Mouse (Mus musculus) brain, embryonic 14.5 days (tissue): ENCODE measurements around the gene Spint1. TPM values are rescaled to one million over a fixed set of nuclear protein-coding genes. Genes with fewer than 3 reads are reported as not detected.

ENCODE experiments used
- DNase-seq: peaks from one replicate; pipeline ENCODE4 v3.0.0-alpha.2; 2011; ENCODE audit warnings: low read depth
- CTCF ChIP-seq: fragments of 200-500 bp; IDR thresholded peaks from 2 replicates; pipeline ENCODE4 v1.5.1; 2012; ENCODE audit warnings: inconsistent platforms, mild to moderate bottlenecking, moderate library complexity, borderline replicate concordance; ENCODE audit not compliant: insufficient read depth, insufficient read length; ENCODE audit errors: extremely low read depth
- POLR2A ChIP-seq: fragments of 200-500 bp; IDR thresholded peaks from 2 replicates; pipeline ENCODE4 v1.6.1; 2012; ENCODE audit warnings: mild to moderate bottlenecking, inconsistent platforms, borderline replicate concordance; ENCODE audit not compliant: poor library complexity, insufficient read depth, insufficient read length, severe bottlenecking; ENCODE audit errors: extremely low read depth
- polyA plus RNA-seq: library from polyadenylated mRNA; depleted of rRNA; stranded (reverse); fragments of >200 nt; gene quantifications from 2 replicates; pipeline ENCODE4 v1.2.3, GENCODE M21; 2012; rRNA removed

Spint1 gene
- 1.5 and 1.6 TPM in 2 replicates for polyA plus RNA-seq

DNA sequence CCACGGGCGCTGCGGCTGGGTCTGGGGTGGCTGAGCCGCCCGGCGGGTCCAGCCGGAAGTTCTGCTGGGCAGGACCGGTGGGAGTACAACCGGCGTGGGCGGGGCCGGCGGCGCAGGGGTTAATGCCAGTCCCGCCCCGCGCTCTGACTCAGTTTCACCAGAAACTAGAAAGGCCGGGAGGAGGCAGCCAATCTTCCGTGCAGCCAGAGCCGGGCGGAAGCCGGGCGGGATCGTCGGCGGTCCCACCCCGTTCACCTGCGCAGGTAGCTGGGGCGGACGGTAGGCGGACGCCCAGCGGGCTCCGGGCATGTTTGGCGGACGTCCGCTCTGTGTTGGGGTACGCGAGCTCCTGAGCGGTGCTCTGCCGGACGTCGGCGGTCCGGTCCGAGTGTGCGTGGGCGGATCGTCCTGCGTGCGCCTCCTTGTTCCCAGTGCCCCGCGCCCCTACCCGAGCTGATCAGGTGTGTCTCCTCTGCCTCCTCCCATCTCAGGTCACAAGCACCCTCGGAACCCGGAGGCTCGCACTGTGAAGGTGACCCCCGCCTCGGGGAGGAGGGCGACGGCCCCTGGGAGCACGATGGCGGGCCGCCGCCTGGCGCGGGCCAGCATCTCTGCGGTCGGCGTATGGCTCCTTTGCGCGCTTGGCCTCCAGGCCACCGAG, at the start of gene Spint1:
Gene Spint1, plus strand, starts transcription at position 153 of the 661 bp plus-strand sequence.
- DNase-seq, result no peak
- no peak for TF ChIP-seq CTCF
- no peak for TF ChIP-seq POLR2A

DNA sequence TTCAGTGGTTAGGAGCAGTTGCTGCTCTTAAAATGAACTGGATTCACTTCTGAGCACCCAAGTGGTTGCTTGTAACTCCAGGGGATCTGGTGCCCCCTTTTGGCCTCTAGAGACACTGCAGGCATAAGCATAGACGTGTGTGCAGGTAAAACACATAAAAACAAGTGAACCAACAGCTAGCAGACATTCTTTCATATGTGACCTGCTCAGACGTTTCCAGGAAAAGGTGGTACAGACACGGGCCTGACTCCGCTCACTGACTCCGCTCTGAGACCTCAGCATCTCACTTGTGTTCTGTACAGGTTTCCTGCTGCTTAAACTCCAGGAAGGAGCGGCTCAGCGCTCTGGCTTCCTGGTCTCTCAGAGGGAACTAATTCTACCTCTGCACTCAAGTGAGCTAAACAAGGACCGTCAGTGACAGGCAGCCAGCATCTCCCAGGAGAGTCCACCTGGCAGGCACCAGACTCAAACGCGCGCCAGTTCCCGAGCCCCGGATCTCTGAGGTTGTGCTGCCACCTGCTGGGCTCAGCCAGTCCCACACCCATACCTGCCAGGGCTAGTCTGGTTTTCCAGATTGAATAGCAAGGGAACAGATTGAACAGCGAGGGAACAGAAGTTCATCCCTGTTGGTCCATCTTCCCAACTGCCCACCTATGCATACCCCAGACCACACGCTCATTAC, 48.0 kb upstream of the Spint1 start:
- TF ChIP-seq CTCF (peak; percentile 96), POLR2A (no peak)
- DNase-seq, result peak; percentile 85

DNA sequence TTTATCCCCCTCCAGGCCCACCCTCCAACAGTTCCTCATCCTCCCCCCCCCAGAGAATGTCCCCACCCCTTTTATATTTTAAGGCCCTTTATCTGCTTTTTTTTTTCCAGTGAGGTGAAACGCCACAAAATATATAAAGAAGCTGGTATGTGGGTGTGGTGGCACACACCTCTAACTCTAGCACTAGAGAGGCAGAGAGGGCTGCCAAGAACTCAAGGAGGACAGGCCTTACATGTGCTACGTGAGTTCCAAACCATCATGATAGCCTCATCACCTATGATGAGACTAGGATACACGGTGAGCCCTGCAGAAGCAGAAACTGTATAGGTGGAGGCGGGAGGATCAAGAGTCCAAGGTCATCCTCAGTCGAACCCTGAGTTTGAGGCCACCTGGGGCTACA, 46.2 kb upstream of the Spint1 start:
- DNase-seq, result no peak
- TF ChIP-seq CTCF, result no peak
- TF ChIP-seq POLR2A, result no peak

DNA sequence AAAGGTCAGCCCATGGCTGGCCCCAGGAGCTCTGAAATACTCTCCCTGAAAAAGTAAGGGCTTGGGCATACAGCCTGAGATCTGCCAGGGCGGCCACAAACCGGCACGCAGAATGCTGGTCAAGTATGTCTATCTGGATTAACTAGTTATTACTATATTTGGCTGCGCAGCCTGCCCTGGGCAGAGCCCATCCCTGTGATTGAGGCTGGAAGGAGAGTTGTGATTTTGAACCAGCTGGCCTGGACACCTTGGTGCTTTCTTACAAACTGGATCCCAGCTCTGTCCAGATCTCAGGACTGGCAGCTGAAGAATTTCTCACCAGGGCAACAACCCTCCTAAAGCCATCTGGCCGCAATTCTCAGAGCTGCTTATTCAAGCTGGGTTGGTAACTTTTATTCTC, 43.0 kb upstream of the Spint1 start:
- no peak for TF ChIP-seq POLR2A
- no peak for TF ChIP-seq CTCF
- DNase-seq, result peak; percentile 39

DNA sequence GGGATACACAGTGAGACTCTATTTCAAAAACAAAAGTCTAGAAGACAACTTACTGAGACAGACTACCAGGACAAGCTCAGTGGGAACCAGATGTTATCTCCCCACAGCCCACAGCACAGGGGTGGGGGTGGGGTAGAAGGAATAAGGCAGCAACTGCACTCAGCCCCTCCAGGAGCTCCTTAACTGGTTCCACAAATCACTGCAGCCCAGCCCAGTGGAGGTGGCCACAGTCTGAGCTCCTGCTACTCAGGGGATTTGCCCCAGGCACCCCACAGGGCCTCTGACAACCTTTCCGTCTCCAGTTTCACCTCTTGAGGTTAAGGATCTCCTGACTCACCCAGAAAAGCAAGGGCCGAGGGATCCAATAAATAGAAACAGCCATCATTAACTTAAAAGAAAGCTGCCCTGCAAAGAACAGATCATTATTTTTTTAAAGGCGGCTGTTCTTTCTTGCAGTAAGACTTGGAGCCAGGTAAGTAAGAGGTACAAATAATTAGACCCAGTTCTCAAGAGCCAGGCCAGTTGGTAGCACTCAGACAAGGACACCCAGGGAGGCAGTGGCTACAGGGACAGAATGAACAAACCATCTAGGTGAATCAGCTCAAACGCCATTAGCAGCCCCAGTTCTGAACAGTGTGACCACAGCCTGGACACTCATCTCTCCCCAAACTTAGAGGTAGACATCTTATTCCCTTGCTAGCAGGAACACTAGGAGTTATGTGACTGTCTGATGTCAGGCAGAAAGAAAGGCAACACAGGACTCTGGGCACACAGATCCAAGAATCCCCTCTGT, 40.6 kb upstream of the Spint1 start:
- DNase-seq, result no peak
- TF ChIP-seq CTCF (no peak), POLR2A (no peak)

DNA sequence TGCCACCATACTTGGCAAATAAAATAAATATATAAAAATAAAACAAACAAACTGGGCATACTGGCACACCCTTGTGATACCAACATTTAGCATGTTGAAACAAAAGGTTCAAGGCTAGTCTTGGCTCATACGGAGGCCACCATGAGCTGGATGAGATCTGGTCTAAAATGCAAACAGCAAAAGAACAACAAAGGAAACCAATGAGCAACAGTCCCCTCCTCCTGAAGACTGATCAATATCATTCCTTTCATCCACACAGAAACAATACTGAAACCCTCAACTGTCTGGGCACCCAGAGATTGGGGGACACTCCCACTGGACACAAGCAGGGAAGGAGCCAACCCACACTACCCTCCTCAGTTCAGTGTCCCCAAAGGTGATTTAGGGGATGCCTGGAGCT, 39.7 kb upstream of the Spint1 start:
- DNase-seq, result no peak
- no peak for TF ChIP-seq CTCF
- TF ChIP-seq POLR2A, result no peak

DNA sequence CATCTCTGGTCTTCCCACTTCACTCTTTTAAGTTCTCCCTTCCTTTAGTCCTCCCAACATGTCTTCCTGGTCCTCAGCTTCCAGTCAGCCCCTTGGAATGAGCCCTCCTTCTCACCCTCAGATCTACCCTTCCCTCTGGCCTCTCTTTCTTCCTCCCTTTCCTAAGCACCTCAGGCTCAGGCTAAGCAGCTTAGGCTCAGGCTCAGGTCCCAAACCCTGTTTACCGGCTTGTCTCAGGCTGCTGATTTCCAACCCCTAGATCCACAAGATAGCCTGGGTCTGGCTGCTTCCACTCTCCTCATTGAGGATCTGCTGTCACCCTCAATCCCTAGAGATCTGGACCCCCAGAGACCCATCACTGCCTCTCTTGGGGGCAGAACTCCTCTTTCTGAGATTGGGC, 39.1 kb upstream of the Spint1 start:
- no peak for DNase-seq
- TF ChIP-seq CTCF, result no peak
- TF ChIP-seq POLR2A, result no peak

DNA sequence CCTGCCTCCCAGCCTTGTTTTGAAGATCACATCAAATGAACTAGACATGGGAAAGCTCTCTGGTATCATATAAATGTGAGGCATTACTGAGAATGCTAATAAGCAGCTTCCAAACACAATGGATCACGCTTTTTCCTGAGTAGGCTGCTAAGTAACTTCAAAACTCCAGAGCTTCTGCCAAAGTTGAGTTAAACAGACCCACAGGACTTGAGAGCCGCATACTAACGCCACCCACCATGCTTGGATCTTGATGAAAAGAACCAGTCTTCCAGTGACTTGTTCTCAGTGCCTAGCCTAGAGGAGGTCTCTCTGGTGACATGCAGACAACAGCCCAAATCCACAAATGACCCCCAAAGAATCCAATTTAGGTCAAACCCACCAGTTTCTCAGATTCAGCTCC, 38.2 kb upstream of the Spint1 start:
- TF ChIP-seq POLR2A (no peak), CTCF (no peak)
- DNase-seq, result peak; percentile 61

DNA sequence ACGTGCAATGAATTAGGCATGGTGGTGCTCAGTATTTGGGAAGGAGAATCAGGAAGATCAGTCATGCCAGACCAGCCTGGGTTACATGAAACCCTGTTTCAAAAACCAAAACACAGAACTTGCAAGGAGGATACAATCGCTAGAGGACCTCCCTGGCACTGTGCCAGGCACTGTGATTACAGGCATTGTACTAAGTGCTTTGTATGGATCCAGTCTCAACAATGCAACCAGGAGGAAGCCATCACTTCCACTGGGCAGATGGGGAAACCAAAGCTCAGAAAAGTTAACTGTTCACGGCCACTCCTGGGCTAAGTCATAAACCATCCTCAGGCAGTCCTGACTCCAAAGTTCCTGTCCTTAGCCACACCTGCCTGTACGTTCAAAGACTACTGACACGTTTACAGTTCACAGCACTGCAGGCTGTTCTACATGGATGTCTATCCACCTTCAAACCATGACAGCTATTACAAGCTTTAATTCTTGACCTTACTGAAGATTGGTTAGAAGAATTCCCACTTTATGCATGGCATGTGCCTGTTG, 34.2 kb upstream of the Spint1 start:
- no peak for TF ChIP-seq CTCF
- no peak for TF ChIP-seq POLR2A
- peak; percentile 31 for DNase-seq

DNA sequence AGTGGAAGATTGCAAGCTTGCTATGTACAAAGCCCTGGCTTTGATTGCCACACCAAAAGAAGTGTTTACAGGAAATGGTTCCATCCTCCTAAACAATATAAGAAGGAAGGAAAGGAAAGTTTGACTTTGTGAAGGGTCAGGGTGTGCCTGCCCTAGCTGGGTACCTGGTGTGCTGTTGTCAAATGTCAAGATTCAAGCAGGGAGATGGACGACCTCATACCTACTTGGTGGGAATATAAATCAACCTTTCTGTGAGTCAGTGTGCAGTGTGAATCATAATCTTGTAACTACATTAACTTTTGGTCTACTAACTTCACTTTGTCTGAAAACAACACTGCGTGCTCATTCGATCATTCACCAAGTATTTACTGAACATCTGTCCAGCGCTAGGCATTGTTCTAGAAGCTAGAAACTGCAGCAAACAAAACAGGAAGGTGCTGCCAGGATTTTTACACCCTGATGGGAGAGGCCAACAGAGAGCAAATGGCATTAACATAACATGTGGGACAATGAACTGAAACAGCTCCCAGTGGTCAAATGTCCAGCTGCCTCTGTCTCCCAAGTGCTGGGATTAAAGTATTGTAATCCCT, 33.2 kb upstream of the Spint1 start:
- TF ChIP-seq POLR2A (no peak), CTCF (no peak)
- DNase-seq, result no peak

DNA sequence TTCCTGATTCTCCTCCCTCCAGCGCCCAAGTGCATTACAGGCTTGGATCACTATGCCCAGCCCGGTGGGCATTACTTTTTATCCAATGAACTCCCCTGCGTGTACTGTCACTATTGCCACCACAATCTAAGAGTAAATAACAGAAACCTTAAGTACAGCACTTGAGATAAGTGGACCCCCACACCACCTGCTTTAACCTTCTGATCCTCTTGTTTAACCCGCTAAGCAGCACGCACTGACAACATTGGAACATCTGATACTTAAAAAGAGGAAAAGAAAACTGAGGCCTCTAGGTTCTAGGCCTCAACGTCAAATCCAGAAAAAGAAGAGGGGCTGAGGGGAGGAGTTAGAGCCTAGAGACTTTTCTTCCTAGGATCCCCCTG, 29.2 kb upstream of the Spint1 start:
- TF ChIP-seq CTCF (no peak), POLR2A (no peak)
- no peak for DNase-seq
